Mouse (Mus musculus): ENCODE data around the gene Iah1.

Iah1 gene

DNA sequence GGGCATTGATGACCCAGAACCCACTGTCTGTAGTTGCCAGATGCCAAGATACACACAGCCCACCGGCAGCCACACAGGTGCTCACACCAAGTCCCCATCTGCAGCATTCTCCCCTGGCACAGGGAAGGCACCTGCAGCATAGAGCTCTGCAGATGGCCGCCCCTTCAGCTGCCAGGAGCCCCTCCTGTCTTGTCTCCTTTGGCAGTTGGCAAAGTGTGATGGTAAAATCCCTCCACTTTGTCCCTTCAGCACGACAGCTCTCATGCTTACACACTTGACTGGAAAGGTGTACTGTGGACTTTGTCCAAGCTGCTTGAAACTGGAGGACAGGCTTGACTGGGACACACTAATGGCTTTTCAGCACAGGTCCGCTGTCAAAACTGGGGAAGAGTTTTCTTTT, 4.1 kb downstream of the Iah1 start:
- DNase-seq = peak; percentile 48 to 66

DNA sequence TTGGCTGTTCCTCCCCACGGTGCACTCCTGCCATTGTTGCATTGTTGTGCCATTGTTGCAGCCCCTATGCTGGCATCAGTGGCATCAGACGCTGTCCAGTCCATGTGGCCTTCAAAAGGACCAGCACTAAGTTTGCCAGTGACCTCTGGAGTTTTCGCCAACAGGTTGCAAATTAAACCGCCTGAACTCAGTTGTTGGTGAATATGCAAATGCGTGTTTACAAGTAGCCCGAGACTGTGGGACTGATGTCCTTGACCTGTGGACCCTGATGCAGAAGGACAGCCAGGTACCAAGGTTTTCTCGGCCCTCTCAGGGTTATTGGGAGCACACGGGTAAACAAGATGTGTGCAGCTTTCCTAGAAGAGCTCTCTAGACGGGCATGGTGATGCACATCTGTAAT, 5.0 kb downstream of the Iah1 start:
- DNase-seq = no peak

DNA sequence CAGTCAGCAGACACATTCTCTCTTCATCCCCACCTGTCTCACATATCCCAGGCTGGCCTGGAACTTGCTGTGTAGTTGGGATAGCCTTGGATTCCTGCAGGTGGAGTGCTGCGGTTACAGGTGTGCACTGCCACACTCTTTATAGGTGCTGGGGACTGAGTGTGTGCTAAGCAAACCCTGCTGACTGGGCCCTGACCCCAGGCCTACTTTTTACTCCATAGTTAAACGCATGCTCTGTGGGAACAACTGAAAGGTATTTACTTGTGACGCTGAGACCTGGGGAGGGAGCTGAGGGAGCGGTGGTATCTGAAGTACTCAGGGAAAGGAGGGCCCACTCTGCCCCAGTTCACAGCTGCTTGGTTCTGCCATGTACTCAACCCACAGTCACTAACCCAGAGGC, 6.1 kb downstream of the Iah1 start:
- DNase-seq = no peak

DNA sequence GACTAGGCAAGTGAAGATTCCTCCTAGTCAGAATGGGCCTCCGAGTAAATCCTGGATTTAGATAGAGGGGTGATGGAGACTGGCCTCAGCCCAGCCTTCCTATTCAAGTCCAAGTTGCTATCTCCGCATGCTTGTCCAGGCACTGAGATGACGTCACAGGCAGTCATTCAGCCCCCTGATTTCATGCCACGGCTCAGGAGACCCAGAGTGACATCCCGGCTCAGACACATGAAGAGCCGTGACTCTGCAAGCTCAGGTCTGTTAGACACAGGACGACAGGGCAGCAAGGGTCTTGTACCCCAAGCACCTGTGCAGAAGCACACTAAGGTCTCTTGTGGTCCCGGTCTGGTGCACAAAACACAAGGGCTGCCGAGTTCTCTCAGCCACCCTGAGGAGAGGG, 6.7 kb downstream of the Iah1 start:
- DNase-seq = no peak

DNA sequence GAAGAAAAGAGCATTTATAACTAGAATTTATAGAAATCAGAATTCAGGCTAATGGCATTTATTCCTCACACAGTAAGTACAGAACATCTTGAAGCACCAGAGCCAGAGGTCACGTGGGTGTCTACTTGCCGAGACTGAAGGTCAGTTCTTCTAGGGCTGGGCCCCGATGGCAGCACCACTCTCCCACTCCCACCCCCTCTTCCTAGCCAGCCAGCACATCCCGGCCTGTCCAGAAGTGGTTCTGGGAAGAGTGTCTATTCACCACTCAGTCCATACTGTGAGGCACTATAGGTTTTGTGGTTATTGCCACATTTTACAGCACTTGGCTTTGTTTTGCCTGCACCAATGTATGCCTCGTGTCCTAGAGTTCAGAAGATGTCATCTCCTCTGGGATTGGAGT, 7.9 kb downstream of the Iah1 start:
- no peak for DNase-seq

- no peak for DNase-seq
Measured at GRCm38 (mm10) chr12:21325266-21325665, 9.1 kb downstream of the Iah1 start.

DNA sequence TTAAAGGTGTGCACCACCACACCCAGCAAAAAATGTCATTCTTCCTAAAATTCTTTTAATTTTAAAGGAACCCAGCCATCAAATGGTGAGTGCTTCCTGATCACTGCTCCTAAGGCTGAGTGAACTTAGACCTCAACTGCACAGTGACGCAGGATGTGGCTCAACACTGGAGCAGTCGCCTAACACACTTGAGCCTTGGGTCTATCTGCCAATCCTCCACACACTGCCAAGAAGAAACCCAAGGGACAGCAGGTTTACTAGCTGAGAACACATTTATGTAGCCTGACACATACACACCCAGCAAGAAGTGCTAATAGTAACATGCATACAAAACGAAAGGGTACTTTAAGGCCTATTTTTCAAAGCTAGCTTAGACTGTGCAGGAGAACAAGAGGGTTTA, 10.1 kb downstream of the Iah1 start:
- no peak for DNase-seq

DNA sequence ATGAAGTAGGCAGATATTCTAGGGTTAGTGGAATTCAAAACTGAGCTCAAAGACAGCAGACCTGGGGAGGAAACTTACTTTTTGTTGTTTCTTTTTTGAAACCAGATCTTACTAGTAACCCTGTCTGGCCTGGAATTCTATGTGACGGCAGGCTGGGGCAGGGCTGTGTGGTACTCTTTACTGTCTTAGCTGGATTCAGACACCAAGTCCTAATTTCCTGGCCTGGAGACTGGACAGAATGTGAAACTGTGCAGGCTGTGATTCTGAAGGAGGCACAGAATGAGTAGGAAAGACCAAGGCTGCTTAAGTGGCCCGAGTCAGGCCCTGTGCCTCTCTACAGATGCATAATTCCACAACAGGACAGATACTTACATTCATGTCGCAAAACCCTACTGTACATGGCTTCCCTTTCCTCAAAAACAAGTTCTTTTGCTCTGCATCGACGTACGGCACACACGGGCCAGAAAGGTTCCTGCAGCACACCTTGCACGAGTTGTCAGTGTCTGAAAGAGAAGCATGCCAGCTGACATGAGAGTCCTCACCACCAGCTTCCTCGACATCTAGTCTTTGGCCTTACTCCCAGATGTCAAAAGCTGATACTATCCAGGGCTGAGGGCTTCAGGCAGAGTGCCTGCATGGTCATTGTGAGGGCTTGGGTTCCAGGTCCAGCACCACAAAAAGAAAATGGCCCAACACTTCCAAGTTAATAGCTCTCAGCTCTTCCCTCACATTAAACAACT, 13.6 kb downstream of the Iah1 start:
- no peak for DNase-seq

DNA sequence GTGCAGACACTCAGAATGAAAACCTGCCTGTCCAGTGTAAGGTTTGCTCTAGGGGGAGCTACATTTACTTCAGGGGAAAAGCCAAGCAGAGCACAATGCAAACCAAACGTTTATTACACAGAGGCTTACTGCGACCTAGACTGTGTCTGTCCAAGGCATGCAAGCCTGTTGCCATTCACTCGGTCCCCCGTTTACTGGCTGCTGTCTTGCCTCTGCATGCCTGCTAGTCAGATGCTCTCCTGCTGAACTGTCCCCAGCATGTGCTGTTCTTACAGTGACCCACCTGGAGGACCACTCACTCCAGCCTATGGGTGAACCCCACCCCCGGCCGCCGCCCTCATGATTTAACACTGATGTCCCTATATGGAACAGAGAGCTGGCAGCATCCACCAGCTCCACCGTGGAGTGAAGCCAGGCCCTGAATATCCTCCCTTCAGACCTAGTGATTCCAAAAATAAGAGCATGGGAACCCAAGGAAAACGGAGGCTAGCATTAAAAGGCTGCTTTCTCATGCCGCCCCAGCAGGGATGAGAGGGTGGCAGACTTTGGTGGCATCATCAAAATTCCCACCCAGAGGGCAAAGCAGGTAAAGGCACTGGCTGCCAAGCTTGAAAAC, 14.9 kb downstream of the Iah1 start:
- DNase-seq = peak in 1 of 2 experiments; percentile 28

DNA sequence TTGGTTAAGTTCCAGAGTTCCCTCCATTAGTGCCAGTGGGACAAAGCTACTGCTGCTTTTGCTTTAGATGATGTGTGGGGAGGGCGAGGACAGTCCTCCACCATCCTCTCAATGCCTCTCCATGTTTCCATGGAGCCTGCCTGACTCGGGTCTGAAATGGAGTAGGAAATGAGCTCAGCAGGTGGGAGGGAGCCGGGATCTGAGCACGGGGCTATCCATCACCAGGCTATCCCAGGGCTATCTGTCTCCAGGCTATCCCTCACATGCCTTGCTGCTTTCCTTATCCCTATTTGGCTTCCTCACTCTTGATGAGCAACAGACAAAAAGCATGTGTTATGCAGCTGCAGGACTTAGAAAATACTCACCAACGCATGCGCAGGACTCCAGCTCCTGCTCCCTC, 15.5 kb downstream of the Iah1 start:
- no peak for DNase-seq

DNA sequence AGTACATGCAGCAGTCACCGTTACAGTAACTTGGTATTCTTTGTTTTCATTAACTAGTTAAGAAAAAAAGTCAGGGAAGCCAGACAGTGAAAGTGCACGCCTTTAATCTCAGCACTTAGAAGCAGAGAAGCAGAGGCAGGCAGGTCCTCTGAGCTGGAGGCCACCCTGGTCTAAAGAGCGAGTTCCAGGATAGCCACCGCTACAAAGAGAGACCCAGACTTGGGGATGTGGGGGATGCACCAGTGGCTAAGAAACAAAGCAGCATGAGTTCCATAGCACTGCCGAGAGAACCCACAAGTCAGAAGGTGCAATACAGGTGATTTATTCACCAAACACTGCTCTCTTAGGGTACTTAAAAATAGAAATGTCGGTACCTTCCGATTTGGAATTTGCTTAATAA, 16.8 kb downstream of the Iah1 start:
- DNase-seq = no peak

DNA sequence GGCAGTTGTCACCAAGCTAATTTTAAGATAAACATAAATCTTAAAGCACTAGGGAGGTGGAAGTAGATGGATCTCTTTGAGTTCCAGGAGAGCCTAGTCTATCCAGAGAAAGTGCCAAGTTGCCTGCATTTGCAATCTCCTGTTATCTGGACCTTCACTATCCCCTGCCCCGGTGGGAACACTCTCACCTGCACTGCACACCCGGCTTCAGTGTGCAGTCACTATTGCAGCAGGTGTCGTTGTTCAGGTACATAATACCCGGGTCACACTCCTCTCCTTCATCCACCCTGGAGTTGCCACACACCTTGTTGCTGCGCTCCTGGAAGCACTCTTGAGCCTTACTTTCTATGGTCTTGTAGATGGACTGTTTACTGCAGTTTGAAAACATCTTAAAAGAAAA, 17.6 kb downstream of the Iah1 start:
- DNase-seq = no peak

DNA sequence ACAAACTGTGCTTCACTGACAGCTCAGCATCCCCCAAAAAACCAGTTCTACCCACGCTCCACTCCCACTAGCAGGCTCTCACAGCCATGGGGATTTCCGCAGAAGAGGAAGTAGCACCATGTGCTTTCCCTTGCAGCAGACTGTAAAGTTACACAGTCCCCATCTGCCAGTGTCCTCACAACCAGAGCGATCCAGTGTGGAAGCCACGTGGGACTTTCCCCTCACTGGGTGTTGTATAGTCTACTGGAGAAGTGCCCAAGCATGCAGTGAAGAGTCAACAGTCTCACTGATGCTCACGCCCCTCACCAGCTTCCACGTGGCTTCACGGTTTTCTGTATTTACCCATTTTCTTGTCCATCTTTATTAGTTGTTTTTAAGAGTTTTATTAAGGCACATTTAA, 19.7 kb downstream of the Iah1 start:
- no peak for DNase-seq

DNA sequence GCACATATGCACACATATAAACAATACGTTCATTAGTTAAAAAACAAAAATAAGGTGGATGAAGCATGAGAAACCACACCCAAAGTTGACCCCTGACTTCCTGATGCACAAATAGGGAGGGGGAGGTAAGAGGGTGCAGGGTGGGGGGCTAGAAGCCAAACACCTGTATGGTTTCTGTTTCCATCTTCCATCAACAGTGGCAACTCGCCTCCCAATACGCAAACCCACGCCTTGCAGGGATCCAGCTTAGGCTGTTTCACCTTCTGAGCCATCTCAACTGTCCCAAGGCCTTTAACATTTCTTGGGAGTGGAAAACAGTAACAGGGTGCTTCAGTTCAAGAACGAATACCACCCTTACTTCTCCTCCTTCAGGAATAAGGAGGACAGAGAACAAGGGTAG, 21.0 kb downstream of the Iah1 start:
- DNase-seq = no peak

- DNase-seq = no peak
Measured at GRCm38 (mm10) chr12:21340674-21341073, 24.5 kb downstream of the Iah1 start.

GRCm38 (mm10) chr12:21346972-21347371, 30.8 kb downstream of the Iah1 start:
- no peak for DNase-seq

DNA sequence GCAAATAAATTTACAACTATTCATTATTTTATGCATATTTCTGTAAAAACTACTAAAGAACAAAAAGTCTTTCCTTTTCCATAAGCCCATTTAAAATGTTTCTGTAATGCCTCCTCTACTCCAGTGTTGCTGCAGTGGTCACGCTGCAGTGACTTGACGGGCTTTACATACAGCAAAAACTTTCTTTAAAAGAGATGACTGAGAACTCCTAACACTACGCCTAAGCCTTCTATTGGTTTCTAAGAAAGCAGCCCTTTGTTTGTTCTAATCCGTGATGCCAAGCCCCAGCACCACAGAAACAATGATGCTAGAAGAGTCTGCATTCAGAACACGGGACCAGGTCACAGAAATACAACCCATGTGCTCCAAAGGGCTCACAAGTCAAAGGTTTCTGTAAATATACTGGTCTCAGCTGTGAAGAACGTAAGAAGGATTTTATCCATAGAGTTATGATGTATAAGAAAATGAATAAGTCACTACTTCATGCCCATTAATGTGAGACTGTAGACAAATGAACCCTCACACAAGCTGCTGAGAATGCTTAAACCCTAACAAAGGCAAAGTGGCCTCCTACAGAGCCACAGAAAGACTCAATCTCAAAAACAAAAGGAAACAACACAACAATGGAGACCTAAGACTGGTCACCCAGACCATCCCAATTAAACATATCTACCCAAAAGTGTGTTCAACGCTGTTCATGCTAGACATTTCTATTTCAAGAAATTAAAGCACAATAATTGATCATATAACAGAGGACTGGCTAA, 34.1 kb downstream of the Iah1 start:
- no peak for DNase-seq

GRCm38 (mm10) chr12:21353681-21354080, 37.5 kb downstream of the Iah1 start:
- no peak for DNase-seq

GRCm38 (mm10) chr12:21362686-21363085, 46.5 kb downstream of the Iah1 start:
- DNase-seq = no peak

GRCm38 (mm10) chr12:21363195-21363594, 47.0 kb downstream of the Iah1 start:
- DNase-seq = peak in 1 of 2 experiments; percentile 12

DNA sequence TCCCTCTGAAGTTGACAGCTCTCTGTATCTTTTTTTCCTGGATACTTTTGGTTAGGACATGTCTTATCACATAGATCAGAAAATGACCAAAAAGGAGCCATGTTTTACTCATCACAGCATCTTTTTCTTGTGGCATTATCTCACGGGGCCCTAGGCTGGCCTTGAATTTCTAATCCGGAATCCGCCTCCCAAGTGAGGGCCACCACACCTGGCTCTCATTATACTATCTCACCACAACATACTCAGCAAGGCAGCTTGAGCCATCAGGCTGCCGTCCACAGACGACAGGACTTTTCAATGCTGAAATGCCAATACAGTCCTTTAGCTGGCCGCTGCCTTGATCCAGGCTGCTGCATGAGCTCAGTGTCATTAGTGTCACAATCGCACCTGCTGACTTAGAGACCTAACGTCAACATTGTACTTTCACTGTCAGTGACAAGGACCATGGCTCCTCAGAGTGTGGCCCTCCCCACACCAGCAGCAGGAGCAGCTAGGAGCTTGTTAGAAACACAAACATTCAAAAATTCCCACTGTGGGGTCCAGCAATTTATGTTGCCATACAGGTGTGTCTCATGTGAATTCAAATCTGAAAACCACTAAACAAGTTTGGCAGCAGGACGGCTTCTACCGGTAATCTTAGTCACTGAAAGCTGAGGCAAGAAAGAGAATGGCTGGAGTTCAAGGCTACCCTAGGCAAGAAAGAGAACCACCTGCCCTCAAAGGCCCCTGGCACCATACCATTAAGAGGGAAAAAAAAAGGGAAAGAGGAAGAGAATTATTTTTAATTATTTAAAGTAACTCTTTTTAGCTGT, 48.6 kb downstream of the Iah1 start:
- DNase-seq = no peak

- DNase-seq = no peak
Measured at GRCm38 (mm10) chr12:21368376-21369086, 52.3 kb downstream of the Iah1 start.

DNA sequence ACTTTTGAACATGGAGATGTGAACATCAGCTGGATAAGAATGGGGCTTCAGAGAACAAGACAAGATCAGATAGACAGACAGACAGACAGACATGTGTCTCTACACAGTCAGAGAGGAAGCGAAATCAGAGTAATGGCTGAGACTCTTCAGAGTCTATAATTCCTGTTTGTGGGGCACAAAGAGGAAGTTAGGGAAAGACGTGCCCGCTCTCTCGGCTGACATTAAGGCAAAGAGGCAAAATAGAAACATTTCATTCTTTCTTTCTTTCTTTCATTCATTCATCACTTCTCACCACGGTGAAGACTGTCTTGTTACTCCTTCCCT, 52.9 kb downstream of the Iah1 start:
- no peak for DNase-seq

All from cerebellum, postnatal 25 days (tissue).